Mouse (Mus musculus) layer of hippocampus, adult 11-12 months (tissue): Measurements from ENCODE around the gene Cxcr5.
A peak's percentile ranks its signal among the peaks of the same experiment; 100 is the strongest.
"Not testable (repeated sequence)": the region's sequence is repeated elsewhere in the genome, so short reads cannot be mapped to it uniquely, and the experiment has no call there.

ENCODE experiments used
- DNase-seq: peaks from one replicate; pipeline ENCODE4 v3.0.0; 2022; ENCODE audit warnings: low spot score

Gene Cxcr5

DNA sequence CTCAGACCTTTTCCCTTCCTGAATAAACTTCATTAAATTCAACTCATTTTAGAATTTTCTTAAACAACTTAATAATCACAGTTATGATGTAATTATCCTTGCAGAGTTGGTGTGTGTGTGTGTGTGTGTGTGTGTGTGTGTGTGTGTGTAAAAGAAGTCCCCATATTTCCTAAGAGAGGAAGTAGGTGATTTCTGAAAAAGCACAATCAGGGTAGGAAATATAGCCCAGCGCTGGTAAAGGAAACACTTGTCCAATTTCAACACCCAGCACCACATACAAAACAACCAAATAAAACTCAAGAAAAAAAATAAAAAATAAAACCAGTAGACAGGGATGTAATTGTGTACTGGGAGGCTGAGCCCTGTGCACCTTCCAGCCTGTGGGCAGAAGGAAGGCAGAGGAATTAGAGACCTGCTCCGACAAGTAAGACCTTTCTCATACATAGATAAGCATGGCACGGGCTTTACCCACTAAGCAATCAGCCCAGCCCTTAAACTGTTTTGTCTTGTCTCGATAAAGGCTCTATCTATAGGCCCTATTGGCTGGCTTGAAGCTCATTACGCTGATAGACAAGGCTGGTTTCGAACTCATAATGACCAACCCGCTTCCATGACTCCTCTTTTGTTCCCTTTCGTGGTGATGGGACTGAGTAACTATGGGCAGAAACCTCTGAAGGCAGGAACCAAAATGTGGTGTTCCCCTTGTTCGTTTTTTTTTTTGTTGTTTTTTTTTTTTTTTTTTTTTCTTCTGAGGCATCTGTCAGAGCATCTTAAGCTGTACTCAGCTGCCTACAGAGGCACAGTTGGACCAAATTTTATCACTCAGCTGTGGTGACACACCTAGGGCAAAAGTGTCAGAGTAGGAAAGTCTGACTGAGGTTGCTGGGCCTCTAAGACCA, 25.8 kb upstream of the Cxcr5 start:
- DNase-seq, result no peak

GRCm38 (mm10) chr9:44586640-44587261, 25.1 kb upstream of the Cxcr5 start:
- no peak for DNase-seq

DNA sequence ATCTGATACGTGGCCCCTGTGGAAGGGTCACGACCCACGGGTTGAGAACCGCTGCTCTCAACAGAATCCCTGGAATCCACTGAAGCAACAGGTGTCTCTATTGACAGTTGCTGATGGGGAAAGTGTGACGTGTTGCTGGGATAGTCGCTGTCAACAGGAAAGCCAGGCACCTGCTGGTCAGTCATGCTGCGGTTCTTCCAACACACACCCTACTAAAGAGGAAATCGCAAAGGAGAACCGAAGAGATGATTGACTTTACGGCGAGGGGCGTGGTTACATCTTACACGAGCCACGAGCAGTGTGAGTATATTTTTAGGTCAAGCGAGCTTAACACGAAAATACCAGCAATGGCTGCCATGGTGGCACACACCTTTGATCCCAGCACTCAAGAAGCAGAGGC, 20.7 kb upstream of the Cxcr5 start:
- DNase-seq, result no peak

GRCm38 (mm10) chr9:44581423-44581822, 19.7 kb upstream of the Cxcr5 start:
- no peak for DNase-seq

- no peak for DNase-seq
These were observed 18.4 kb upstream of the Cxcr5 start for GRCm38 (mm10) chr9:44580085-44580484.

DNA sequence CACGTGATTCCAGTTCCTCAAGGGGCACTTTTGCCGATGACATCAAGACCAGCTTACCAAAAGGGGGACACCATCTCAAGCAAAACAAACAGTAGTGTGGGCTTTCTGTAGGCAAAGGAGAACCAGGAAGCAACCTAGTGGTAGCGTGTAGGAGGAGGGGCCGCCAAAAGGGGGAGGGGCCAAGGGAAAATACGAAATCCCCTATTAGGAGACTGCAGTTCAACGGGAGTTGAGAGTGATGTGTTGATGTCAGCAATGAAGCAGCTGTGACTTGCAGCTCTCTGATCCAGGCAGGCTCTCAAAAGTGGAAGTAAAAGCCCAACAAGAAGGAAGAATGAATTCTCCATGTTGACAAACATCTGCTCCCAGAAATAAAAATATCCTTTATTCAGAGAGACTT, 17.7 kb upstream of the Cxcr5 start:
- peak; percentile 28 for DNase-seq

DNA sequence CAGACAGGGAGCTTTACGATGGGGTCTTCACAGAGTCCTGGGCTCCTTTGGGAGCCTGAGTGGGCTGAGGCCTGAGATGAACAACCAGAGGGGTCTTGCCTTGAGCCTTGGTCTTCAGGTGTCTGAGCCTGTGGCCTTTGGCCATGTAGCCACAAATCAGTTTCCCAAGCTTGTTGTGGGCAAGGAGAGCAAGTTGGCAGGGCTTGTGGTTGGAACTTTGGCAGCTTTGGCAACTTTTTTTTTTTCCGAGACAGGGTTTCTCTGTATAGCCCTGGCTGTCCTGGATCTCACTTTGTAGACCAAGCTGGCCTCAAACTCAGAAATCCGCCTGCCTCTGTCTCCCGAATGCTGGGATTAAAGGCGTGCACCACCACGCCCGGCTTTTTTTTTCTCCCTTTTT, 14.4 kb upstream of the Cxcr5 start:
- not testable (repeated sequence) for DNase-seq

DNA sequence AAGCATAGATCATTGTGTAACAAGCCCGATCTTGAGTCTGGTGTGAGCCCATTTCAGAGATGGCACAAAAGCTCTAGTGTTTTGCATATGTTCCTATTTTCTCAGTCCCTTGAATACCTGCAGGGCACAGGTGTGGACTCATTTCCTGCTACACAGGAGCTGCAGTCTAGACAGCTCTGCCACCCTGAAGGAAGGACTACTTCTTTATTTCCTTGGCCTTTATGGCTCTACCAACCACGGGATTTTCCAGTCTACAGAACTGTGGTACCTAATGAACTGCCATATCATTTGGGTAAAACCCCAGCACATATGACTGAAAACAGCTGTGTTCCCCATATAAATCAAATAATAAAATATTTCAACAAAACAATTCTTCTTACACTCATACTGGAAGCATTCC, 13.4 kb upstream of the Cxcr5 start:
- no peak for DNase-seq

DNA sequence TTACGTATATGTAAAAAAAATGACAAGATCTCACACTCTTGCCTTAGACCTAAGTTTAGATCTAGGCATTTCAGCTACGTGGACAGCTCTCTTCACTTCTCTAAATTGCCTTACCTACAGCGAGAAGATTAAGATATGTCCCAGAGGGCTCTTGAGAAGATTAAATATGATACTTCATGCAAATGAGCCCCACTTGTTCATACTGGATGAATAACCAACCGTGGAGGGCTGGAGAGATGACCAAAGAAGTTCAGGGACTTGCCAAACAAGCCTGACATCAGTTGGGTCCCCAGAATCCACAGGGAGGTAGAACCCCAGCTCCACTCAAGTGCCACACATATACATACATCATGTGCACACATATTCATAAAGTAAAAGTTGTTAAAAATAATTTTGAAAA, 11.6 kb upstream of the Cxcr5 start:
- no peak for DNase-seq

DNA sequence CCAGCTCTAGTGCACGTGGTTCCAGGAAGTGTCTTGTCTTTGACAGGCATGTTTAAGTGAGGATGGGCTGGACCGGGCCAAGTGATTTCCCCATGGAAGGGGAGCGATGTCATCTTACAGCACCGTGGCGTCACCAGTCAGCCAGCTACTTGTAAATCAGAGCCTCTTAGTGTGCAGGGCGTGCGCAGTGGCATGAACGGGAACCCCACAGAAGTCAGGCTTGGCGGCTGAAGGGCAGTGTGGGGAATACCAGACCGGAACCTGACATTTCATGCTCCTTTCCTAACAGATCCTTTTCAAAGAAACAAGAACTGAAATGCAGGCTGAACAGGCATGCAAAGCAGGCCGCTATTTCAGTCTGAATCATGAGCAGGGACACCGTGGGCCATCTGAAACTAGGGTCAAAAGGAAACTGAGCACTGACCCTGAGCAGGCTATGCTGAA, 9.3 kb upstream of the Cxcr5 start:
- peak; percentile 29 for DNase-seq

DNA sequence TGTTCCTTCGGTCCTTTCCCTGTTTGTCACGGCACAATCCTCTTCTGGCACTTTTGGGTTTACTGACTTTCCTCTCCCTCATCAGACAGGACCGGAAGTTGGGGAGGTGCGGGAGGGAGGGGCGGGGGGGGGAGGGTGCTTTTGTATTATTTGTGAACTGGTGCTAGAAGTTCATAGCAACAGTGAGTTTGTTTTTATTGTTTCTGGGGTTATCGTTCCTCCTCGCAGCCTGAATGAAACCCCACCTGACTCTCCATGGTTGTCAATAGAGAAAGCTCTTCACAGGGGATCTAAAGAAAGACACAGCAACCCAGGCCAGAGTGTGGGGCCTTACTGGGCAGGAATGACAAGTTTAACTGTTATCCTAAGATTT, 6.4 kb upstream of the Cxcr5 start:
- DNase-seq, result no peak

GRCm38 (mm10) chr9:44567338-44568082, 5.8 kb upstream of the Cxcr5 start:
- DNase-seq, result peak; percentile 30

DNA sequence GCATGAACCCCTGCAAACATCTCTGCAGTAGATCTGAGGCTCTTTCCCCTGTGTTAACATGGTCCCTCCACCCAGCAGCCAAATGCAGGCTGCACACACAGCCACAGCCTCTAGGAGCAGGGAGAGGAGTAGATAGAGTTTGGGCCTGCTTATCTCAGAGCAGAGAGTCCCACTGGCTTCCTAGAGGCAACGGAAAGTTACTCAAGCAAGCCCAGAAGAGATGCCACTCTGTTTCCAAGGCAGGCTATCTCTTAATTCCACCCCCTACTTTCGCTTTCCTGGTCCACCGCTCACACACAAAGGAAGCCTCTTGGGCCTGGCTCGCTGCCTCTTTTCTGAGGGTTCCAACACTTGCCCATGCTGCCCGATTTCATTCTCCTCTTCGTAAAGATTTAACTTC, 3.7 kb upstream of the Cxcr5 start:
- no peak for DNase-seq

- no peak for DNase-seq
These were observed 1.3 kb upstream of the Cxcr5 start for GRCm38 (mm10) chr9:44562936-44563335.

DNA sequence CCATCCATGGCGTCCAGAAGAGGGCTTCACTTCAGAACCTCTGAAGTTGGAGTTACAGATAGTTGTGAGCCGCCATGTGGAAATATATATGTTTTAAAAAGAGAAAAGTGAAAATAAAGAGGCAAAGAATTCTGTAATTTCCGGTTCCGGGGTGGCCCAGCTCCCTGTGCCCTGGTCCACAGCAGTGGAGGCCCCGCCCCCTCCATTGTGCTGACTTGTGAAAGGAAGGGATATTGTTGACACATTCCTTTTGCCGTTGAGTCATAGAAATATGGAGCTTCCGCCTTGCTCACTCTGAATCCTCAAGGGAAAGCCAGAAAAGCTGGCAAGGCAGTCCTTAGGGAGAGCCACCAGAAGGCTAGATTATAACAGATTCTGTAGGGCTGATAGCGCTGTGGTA, 9.5 kb downstream of the Cxcr5 start:
- DNase-seq, result no peak

DNA sequence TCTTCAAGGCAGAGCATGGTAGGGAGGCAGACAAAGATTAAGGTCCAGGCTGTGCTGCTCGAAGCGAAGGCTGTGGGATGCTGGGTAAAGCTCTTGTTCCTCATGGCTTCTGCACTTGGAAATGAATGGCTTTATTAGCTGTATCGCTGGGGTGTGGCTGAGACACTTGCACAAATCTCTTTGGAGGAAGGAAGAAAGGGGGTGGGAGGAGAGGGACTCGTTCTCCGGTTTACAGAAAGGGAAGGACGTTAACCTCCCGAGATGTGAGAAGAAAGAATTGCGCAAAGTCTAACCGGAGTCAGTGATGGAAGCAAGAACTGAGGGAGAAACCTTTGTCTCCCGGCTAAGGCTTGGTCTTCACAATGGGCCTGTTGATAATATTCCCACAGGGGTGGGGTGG, 10.5 kb downstream of the Cxcr5 start:
- no peak for DNase-seq

DNA sequence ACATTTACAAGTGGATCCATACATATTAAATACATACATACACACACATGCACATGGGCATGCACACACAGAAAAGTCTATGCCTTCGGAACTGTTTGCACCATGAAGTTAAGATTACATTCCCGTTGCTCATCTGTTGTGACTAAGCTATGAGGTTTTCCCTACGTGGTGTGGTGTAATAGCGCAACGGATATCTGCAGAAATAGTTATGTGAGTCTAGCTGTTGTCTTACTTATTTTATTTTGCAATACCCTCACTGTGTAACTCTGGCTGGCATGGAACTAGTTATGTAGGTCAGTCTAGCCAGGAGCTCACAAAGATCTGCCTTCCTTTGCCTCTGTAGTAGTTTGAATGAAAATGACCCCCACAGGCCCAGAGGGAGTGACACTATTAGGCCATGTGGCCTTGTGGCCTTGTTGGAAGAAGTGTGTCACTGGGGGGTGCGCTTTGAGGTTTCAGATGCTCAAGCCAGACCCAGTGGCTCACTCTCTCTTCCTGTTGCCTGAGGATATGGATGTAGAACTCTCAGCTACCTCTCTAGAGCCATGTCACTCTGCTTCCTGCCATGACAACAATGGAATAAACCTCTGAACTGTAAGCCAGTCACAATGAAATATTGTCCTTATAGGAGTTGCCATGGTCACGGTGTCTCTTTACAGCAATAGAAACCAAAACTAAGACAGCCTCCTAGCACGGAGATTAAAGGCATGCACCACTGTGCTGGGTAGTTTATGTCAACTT, 13.1 kb downstream of the Cxcr5 start:
- DNase-seq, result no peak

GRCm38 (mm10) chr9:44544986-44545385, 16.7 kb downstream of the Cxcr5 start:
- DNase-seq, result no peak

DNA sequence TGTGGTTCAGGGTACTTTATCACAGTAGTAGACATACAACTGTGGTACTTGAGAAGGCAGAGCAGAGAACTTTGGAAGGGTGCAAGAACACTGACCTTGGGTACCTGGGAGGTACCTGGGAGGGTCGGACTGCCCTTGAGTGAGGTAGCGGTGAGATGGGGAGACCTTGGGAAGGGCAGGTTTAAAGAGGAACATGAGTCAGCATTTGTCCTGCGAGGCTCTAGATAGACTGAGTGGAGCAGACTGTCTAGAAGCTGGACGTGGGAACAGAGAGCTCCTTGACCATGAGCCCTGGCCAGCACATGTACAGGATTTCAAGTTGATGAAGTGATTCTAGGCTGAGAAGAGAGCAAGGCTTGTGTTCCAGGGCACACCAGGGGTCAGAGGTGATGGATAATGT, 19.3 kb downstream of the Cxcr5 start:
- no peak for DNase-seq

- no peak for DNase-seq
These were observed 21.0 kb downstream of the Cxcr5 start for GRCm38 (mm10) chr9:44540676-44541075.

DNA sequence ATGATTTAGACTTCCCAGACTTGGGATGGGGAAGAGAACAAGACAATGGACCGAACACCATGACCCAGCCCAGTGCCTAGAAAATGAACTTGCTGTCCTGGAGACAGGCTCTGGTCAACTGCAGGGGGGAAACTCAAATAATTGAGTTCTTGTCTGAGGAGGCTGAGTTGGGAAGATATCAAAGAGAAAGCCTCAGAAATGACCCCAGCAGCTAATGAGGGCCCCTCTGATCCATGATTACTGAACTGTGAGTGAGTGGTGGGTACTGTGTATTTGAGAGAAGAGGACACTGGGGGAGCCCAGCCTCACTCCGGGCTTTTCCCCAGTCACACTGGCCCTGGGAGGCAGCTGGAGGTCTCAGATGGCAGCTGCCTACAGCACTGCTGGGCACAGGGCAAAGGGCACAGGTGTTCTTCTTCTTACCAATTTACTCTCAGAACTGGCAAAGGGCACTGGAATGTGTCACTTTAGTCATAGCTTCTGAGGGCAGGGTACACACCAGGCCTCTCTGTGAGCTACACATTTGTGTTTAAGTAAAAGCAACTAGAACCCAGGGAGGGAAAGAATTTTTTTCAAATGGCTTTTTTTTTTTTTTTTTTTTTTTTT, 21.8 kb downstream of the Cxcr5 start:
- DNase-seq, result no peak
